ENCODE assay signal across 8 mouse cellular contexts in the genomic region with DNA sequence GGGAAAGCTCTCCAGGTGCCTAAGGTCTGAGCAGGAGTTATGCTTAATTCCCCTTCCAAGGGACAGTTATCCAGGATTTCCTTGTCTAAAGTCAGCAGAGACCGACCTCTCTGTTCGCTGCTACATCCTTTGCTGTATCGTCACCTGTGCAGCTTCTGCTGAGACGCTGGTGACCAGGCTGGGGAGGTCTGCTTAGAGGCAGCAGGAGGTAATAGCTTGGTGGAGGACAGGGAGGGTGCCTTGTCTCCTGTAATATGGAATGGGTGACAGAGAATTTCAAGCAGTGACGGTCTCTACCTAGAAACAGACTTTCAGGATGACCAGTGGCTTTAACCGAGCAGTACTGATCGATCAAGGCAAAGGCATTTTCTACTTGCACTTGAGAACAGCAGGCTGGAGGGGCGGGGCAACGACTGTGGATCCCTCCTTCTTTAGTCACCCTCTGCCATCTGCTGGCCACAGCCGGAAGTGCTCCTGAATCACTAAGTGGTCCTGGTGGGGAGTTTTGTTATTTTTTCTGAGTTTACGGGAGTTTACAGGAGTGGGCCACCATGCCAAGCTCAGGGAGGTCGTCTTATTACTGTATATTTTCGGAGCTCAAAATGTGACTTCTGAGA. TPM values are rescaled to one million over a fixed set of nuclear protein-coding genes. Genes with fewer than 3 reads are reported as not detected.
DNase-seq lines count a peak whose midpoint lies in the region; ATAC-seq and TF ChIP-seq lines count a peak whose summit lies in the region.

No protein-coding gene starts in this region.

- peak; percentile 70 to 79 for DNase-seq in gastrocnemius, adult 8-10 months (ENCODE audit: low spot score in 2 of 2)
- DNase-seq in hindlimb bud, embryonic 11.5 days (ENCODE audit: extremely low spot score, low read depth, low spot score), result peak; percentile 52
- DNase-seq in left cerebral cortex, adult 2 months (ENCODE audit: extremely low spot score in 1 of 2, low spot score in 2 of 2), result peak; percentile 78 to 85
- peak; percentile 86 to 92 for DNase-seq in right cerebral cortex, postnatal 10 days (ENCODE audit: low spot score in 2 of 2)
- DNase-seq in urinary bladder, postnatal 14 days (ENCODE audit: low spot score), result peak; percentile 85

- peak; percentile 95 for ATAC-seq in activated CD4-positive, CD25-positive, alpha-beta regulatory T cell, adult 4 months

- no peak overlapping the region for H3K4me3 ChIP-seq in cortical plate, adult 2 months (ENCODE audit: insufficient read depth, low read length)
- H3K4me3 ChIP-seq in left cerebral cortex, adult 2 months, result no peak overlapping the region
- H3K4me3 ChIP-seq in megakaryocyte, embryonic 14.5 days (replicated peaks), result peak overlapping the region; percentile 70

- no peaks in the 10 kb centered on the region for H3K36me3 ChIP-seq in megakaryocyte, embryonic 14.5 days (replicated peaks; ENCODE audit: low read length)

- intact Hi-C loops in left cerebral cortex, adult 2 months (cut with DNase I), result loop anchor here (1.0 to 10.0 kb wide), 3 partner anchors 86 to 948 kb away; no protein-coding TSS in a partner anchor

- 0 out of 2 replicates have a peak, but pooled peaks cover 2% of the 10 kb centered on the region for H3K4me1 ChIP-seq in cortical plate, adult 2 months (ENCODE audit: control insufficient read depth, insufficient read depth, low read length)
- peaks cover 5% of the 10 kb centered on the region for H3K4me1 ChIP-seq in megakaryocyte, embryonic 14.5 days

- no peak for TF ChIP-seq POLR2A in cortical plate, adult 2 months (IDR thresholded peaks at IDR 0.05; ENCODE audit: extremely low read depth, insufficient read depth, low read length)

- no peaks in the 10 kb centered on the region for H3K9me3 ChIP-seq in megakaryocyte, embryonic 14.5 days

- TF ChIP-seq CTCF in cortical plate, adult 2 months (IDR thresholded peaks at IDR 0.05; ENCODE audit: extremely low read depth, insufficient read depth, low read length), result peak; percentile 90
- peak; percentile 93 for TF ChIP-seq CTCF in left cerebral cortex, adult 2 months (IDR thresholded peaks at IDR 0.05)

- H3K27me3 ChIP-seq in megakaryocyte, embryonic 14.5 days (replicated peaks), result peaks cover 21% of the 10 kb centered on the region

- H3K27ac ChIP-seq in cortical plate, adult 2 months (ENCODE audit: insufficient read depth, low read length), result no peak overlapping the region
- H3K27ac ChIP-seq in left cerebral cortex, adult 2 months, result no peak overlapping the region

RNA-seq across cellular contexts. Expression of a gene that starts 50.7 kb away (rescaled TPM):
- 10 to 100 TPM in 1 of 2 experiments, 1 to 10 TPM in 1; 9.7 to 11.1 TPM for polyA plus RNA-seq in activated CD4-positive, CD25-positive, alpha-beta regulatory T cell, adult 4 months (2017; shearing (Covaris generic))
- 125 and 126 TPM in 2 replicates for polyA plus RNA-seq in cortical plate, adult 2 months (2012; rRNA removed)
- 100 to 1,000 TPM; 322 to 345 (median 328) TPM for total RNA-seq in gastrocnemius, adult 8-10 months (2022)
- total RNA-seq in left cerebral cortex, adult 2 months (2021), result 10 to 100 TPM; 95.8 to 98.3 TPM
- polyA plus RNA-seq in megakaryocyte, embryonic 14.5 days (2012; ENCODE audit: insufficient read depth, low replicate concordance), result 8.2 and 15.2 TPM in 2 replicates
